Mouse (Mus musculus) E14TG2a.4 (cell line): ENCODE measurements around the gene Ebf1.

Experiments
- CTCF ChIP-seq: conservative IDR thresholded peaks from 2 replicates; pipeline ENCODE4 v1.5.1; 2014; ENCODE audit warnings: low read length
- NANOG ChIP-seq: IDR thresholded peaks from 2 replicates; pipeline ENCODE4 v1.6.1; 2014; ENCODE audit warnings: borderline replicate concordance, low read length, mixed read lengths
- POU5F1 ChIP-seq: IDR thresholded peaks from 2 replicates; pipeline ENCODE4 v1.6.1; 2014; ENCODE audit warnings: low read length, borderline replicate concordance

DNA sequence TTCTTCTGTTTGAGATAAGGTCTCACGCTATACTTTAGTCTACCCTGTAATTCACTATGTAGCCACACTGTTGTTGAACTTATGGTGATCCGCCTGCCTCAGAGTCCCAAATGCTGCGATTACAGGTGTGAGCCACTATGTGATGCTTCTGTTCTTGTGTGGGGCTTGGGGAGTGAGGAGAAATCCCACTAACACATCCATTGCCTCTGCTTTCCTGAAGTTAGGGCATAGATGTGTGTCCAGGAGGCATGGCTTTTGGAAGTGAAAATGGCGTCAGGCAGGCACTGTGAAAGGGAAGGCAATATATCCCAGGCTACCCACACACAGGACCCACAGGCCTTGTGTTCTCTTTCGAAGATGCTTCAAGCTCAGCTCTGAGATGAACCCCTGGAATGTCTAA, 86.8 kb downstream of the Ebf1 start:
- TF ChIP-seq CTCF: no peak
- no peak for TF ChIP-seq NANOG
- TF ChIP-seq POU5F1: no peak
